Mouse (Mus musculus): Measurements from ENCODE around the gene Actr10. TPM values are rescaled to one million over a fixed set of nuclear protein-coding genes. Genes with fewer than 3 reads are reported as not detected.

Gene Actr10
- polyA plus RNA-seq, 1 experiment: 123 TPM

DNA sequence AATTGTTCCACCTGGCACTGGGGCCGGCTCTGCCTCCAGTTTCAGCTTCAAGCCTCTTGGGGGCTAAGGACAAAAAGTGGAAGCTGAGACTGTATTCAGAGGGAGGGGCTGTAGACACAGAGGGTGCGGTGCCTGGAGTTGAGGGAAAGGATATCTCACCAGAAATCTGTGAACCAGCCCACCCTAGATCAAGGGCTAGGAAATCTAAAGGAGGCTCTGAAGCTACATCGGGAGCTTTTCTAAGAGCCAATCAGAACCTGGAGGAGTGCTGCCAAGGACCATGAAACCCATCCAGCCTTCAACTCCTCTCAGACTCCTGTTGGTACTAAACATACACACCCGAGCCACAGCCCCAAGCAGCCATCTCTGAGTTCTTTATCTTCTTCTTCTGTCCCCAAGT is 29.6 kb upstream of the Actr10 start:
- Histone ChIP-seq H3ac (ENCODE audit: control insufficient read depth, insufficient read length) (no peak overlapping the region), H3K36me3 (ENCODE audit: control insufficient read depth, insufficient read depth) (peaks cover 5% of the 10 kb centered on the region), H3K27me3 (ENCODE audit: control insufficient read depth, insufficient read depth, insufficient read length) (no peaks in the 10 kb centered on the region), H3K79me2 (ENCODE audit: control insufficient read depth, insufficient read depth) (no peaks in the 10 kb centered on the region), H3K4me3 (no peak overlapping the region), H3K4me2 (ENCODE audit: low read depth) (no peak overlapping the region)
- TF ChIP-seq REST (IDR thresholded peaks at IDR 0.05; ENCODE audit: insufficient read depth, insufficient read length): no peak
- no peak for TF ChIP-seq MYOG (IDR thresholded peaks at IDR 0.05; ENCODE audit: control insufficient read depth in 1 of 3, insufficient read depth in 1 of 3, insufficient read length in 2 of 3, low read depth in 2 of 3)
- no peak for TF ChIP-seq POLR2AphosphoS2 (IDR thresholded peaks at IDR 0.05; ENCODE audit: insufficient read length, low read depth)
- no peak for TF ChIP-seq MAX (IDR thresholded peaks at IDR 0.05; ENCODE audit: low read depth)
- TF ChIP-seq SRF (IDR thresholded peaks at IDR 0.05; ENCODE audit: control insufficient read depth, insufficient read length, low read depth): no peak
- TF ChIP-seq POLR2A (IDR thresholded peaks at IDR 0.05; ENCODE audit: insufficient read length, low read depth): no peak
- TF ChIP-seq MYOD1 (IDR thresholded peaks at IDR 0.05; ENCODE audit: control insufficient read depth in 1 of 3, insufficient read length in 2 of 3, low read depth in 2 of 3): no peak
- no peak for TF ChIP-seq USF1 (IDR thresholded peaks at IDR 0.05; ENCODE audit: low read depth)
- no peak for TF ChIP-seq TCF3 (IDR thresholded peaks at IDR 0.05; ENCODE audit: insufficient read length, low read depth)
- no peak for TF ChIP-seq CEBPB (IDR thresholded peaks at IDR 0.05; ENCODE audit: insufficient read depth, poor library complexity, severe bottlenecking)
- no peak for TF ChIP-seq E2F4 (IDR thresholded peaks at IDR 0.05; ENCODE audit: insufficient read depth)
- TF ChIP-seq TCF12 (IDR thresholded peaks at IDR 0.05; ENCODE audit: insufficient read depth, poor library complexity, severe bottlenecking): no peak

DNA sequence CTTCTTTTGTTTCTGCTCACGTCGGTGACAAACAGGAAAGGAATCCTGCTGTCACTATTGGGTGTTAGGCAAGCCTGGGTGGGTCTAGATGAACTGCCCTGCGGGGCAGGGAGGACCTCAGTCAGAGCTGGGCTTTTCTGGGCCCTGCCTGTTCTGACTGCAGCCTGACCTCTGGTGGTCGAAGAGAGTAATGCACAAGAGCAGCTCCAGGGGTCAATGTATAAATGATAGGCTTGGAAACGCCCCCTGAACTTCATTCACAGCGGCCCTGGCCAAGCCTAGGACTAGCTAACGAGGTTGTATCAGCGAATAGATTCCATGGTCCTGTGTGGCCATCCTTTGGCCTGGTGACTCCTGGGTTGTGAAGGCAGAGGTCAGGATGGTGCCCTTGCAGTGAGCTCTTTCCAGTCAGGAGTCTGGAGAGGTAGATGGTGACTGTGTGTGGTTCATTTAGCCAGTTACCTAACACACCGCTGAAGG is 27.4 kb upstream of the Actr10 start:
- Histone ChIP-seq H3ac (ENCODE audit: control insufficient read depth, insufficient read length) (no peak overlapping the region), H3K27me3 (ENCODE audit: control insufficient read depth, insufficient read depth, insufficient read length) (no peaks in the 10 kb centered on the region), H3K4me3 (no peak overlapping the region), H3K79me2 (ENCODE audit: control insufficient read depth, insufficient read depth) (no peaks in the 10 kb centered on the region), H3K4me2 (ENCODE audit: low read depth) (peak overlapping the region; percentile 44), H3K36me3 (ENCODE audit: control insufficient read depth, insufficient read depth) (no peaks in the 10 kb centered on the region)
- TF ChIP-seq TCF3 (IDR thresholded peaks at IDR 0.05; ENCODE audit: insufficient read length, low read depth): no peak
- TF ChIP-seq POLR2A (IDR thresholded peaks at IDR 0.05; ENCODE audit: insufficient read length, low read depth): no peak
- TF ChIP-seq CEBPB (IDR thresholded peaks at IDR 0.05; ENCODE audit: insufficient read depth, poor library complexity, severe bottlenecking): 0 out of 2 replicates have a peak, but pooled peaks have one; percentile 54
- no peak for TF ChIP-seq E2F4 (IDR thresholded peaks at IDR 0.05; ENCODE audit: insufficient read depth)
- no peak for TF ChIP-seq MYOG (IDR thresholded peaks at IDR 0.05; ENCODE audit: control insufficient read depth in 1 of 3, insufficient read depth in 1 of 3, insufficient read length in 2 of 3, low read depth in 2 of 3)

DNA sequence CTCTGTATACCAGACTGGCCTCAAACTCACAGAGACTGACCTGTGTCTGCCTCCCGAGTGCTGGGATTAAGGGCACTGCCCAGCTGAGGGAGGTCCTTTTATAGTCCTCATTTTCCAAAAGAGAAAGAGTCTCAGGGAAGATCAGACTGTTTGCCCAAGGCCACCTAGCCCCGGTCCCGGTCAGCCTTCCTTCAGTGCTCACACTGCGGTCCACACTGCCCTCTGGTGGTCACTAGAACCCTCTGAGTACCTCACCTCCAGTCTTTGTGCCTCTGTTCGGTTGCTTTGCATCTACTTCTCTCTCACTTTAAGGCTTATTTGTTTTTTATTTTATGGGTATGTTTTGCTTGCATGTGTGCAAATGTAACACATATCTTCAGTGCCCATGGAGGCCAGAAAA is 26.6 kb upstream of the Actr10 start:
- TF ChIP-seq MYOG (IDR thresholded peaks at IDR 0.05; ENCODE audit: control insufficient read depth in 1 of 3, insufficient read depth in 1 of 3, insufficient read length in 2 of 3, low read depth in 2 of 3) (no peak), USF1 (IDR thresholded peaks at IDR 0.05; ENCODE audit: low read depth) (no peak), CEBPB (IDR thresholded peaks at IDR 0.05; ENCODE audit: insufficient read depth, poor library complexity, severe bottlenecking) (no peak), POLR2AphosphoS2 (IDR thresholded peaks at IDR 0.05; ENCODE audit: insufficient read length, low read depth) (no peak), E2F4 (IDR thresholded peaks at IDR 0.05; ENCODE audit: insufficient read depth) (no peak), POLR2A (IDR thresholded peaks at IDR 0.05; ENCODE audit: insufficient read length, low read depth) (no peak), TCF3 (IDR thresholded peaks at IDR 0.05; ENCODE audit: insufficient read length, low read depth) (no peak), MAX (IDR thresholded peaks at IDR 0.05; ENCODE audit: low read depth) (no peak), REST (IDR thresholded peaks at IDR 0.05; ENCODE audit: insufficient read depth, insufficient read length) (no peak), MYOD1 (IDR thresholded peaks at IDR 0.05; ENCODE audit: control insufficient read depth in 1 of 3, insufficient read length in 2 of 3, low read depth in 2 of 3) (no peak), SRF (IDR thresholded peaks at IDR 0.05; ENCODE audit: control insufficient read depth, insufficient read length, low read depth) (no peak), TCF12 (IDR thresholded peaks at IDR 0.05; ENCODE audit: insufficient read depth, poor library complexity, severe bottlenecking) (no peak)
- Histone ChIP-seq H3K36me3 (ENCODE audit: control insufficient read depth, insufficient read depth) (no peaks in the 10 kb centered on the region), H3K4me3 (no peak overlapping the region), H3ac (ENCODE audit: control insufficient read depth, insufficient read length) (no peak overlapping the region), H3K27me3 (ENCODE audit: control insufficient read depth, insufficient read depth, insufficient read length) (no peaks in the 10 kb centered on the region), H3K79me2 (ENCODE audit: control insufficient read depth, insufficient read depth) (no peaks in the 10 kb centered on the region), H3K4me2 (ENCODE audit: low read depth) (peak overlapping the region; percentile 31)

GRCm38 (mm10) chr12:70911676-70912379 is 25.8 kb upstream of the Actr10 start:
- Histone ChIP-seq H3K79me2 (ENCODE audit: control insufficient read depth, insufficient read depth) (no peaks in the 10 kb centered on the region), H3K4me3 (no peak overlapping the region), H3ac (ENCODE audit: control insufficient read depth, insufficient read length) (no peak overlapping the region), H3K4me2 (ENCODE audit: low read depth) (no peak overlapping the region), H3K36me3 (ENCODE audit: control insufficient read depth, insufficient read depth) (no peaks in the 10 kb centered on the region), H3K27me3 (ENCODE audit: control insufficient read depth, insufficient read depth, insufficient read length) (no peaks in the 10 kb centered on the region)
- no peak for TF ChIP-seq MYOD1 (IDR thresholded peaks at IDR 0.05; ENCODE audit: control insufficient read depth in 1 of 3, insufficient read length in 2 of 3, low read depth in 2 of 3)
- TF ChIP-seq SRF (IDR thresholded peaks at IDR 0.05; ENCODE audit: control insufficient read depth, insufficient read length, low read depth): no peak
- no peak for TF ChIP-seq MAX (IDR thresholded peaks at IDR 0.05; ENCODE audit: low read depth)
- no peak for TF ChIP-seq E2F4 (IDR thresholded peaks at IDR 0.05; ENCODE audit: insufficient read depth)
- TF ChIP-seq CEBPB (IDR thresholded peaks at IDR 0.05; ENCODE audit: insufficient read depth, poor library complexity, severe bottlenecking): no peak
- no peak for TF ChIP-seq USF1 (IDR thresholded peaks at IDR 0.05; ENCODE audit: low read depth)
- no peak for TF ChIP-seq MYOG (IDR thresholded peaks at IDR 0.05; ENCODE audit: control insufficient read depth in 1 of 3, insufficient read depth in 1 of 3, insufficient read length in 2 of 3, low read depth in 2 of 3)
- TF ChIP-seq REST (IDR thresholded peaks at IDR 0.05; ENCODE audit: insufficient read depth, insufficient read length): no peak
- TF ChIP-seq POLR2AphosphoS2 (IDR thresholded peaks at IDR 0.05; ENCODE audit: insufficient read length, low read depth): no peak
- TF ChIP-seq TCF12 (IDR thresholded peaks at IDR 0.05; ENCODE audit: insufficient read depth, poor library complexity, severe bottlenecking): no peak
- no peak for TF ChIP-seq POLR2A (IDR thresholded peaks at IDR 0.05; ENCODE audit: insufficient read length, low read depth)

Measured in myocyte (in vitro differentiated cells).